Mouse (Mus musculus) left cerebral cortex, postnatal 4 days (tissue): ENCODE measurements at regions not wholly inside any gene's neighbourhood (a gene's known extent, or its start where the extent isn't known, plus 50 kb on each side); places are given as distances from the start of the nearest gene placed in this dataset.

Experiments used
- DNase-seq: peaks from one replicate; pipeline ENCODE4 v3.0.0-alpha.2; 2022
- intact Hi-C: fragments of 180-260 bp; cut with DNase I; formaldehyde crosslinking; loops from one replicate; pipeline ENCODE4 v1.15.1; 2025

DNA sequence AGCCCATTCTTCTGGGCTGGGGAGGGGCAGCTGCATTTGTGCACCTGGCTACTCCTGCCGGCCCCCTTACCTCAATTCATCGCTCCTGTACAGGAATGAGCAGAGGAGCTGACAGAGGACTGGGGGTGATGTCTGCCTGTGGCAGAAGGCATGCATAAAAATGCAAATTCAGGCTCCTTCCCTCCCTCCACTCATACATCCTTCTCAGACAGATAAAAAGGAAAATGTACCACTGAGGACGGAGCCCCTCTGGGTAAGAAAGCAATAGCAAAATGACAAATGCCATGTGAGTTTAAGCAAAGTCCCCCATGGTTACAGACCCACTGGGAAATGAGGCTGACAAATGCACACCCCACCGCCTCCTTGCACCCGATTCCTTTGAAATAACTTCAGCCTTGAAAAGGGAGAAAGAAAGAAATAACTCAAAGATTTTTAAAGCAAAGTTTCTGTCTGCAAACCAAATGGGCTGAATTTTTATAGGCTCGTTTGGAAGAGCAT is 161.1 kb upstream of the Vstm2b start:
- no peak for DNase-seq
- intact Hi-C loops = no loop called here

DNA sequence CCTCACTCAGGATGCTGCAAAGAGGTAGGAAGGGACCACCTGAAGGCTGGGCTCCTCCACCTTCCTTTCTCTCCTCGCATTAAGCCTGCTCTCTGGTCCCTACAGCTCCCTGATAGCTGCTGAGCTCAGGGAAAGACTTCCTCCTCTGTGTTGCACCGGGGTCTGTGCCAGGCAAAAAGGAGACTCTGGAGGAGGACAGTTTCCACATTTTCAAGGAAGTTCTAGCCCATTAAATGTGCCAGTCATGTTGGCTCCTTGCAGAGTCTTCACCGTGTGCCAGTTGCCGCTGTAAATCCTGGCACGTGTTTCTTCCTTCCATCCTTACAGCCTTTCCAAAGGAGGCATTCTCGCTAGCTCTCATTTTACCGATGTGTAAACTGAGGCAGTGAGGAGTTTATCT is 160.6 kb upstream of the Vstm2b start:
- DNase-seq = no peak
- intact Hi-C loops = no loop called here

DNA sequence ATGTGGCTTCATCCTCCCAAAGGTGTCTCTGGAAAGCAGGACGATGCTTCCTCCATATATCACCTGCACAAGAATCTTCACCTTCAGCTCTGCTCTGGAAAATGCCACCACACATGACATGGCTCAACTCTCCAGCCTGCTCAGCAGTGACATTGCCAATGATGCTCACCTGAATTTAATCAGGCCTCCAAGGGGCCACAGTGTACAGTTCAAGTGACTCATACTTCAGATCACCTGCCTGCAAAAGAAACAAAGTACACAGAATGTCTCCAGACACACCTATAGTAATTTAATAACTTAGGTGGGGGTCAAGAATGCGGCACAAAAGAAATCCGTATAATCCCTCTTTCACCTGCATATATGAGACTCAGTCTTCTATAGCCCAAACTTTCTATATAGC is 160.0 kb upstream of the Vstm2b start:
- intact Hi-C loops = no loop called here
- no peak for DNase-seq

GRCm38 (mm10) chr7:40742553-40743151 is 155.5 kb upstream of the Vstm2b start:
- peak; percentile 29 for DNase-seq

DNA sequence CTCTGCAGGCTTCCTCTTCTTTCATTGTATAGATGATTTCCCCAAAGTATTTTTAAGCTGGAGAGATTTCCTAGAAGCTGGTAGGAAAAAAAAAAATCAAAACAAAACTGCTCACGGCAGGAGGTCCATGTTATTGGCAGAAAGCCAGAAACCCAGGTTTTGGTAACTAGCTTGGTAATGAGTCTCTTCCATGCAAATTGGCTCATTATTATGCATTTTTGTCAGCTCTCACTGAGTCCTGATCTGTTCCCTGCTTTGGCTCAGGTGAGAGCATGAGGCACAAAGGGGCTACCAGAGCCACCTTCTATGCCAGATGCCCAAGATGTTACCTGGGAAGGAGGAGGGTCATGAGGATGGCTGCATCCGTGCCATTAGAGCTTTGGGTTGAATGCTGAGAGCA is 146.3 kb upstream of the Vstm2b start:
- intact Hi-C loops = no loop called here
- peak; percentile 45 for DNase-seq

More at GRCm38 (mm10) chr7:40742553-40743151, 155.5 kb upstream of the Vstm2b start:
- intact Hi-C loops = no loop called here

- intact Hi-C loops = no loop called here
- DNase-seq = no peak
Observed at GRCm38 (mm10) chr7:40752195-40752594, 145.9 kb upstream of the Vstm2b start.

DNA sequence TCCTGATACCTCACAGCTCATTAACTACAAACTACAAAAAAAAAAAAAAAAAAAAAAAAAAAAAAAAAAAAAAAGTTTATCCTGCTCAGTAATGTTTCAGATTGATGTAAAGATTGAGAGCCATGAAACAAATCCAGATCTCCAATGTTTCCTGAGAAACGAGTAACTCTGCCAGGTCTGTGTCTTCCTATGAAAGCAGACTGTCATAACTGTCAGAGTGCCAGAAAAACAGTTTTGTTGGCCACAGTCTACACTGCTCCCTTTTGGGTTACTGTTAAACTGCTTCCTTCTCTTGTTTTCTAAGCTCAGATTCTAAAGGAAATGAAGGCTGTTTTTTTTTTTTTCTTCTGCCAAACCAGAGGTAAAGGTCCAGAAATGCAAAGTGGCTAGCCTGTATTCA is 144.6 kb upstream of the Vstm2b start:
- intact Hi-C loops = no loop called here
- no peak for DNase-seq

GRCm38 (mm10) chr7:40762520-40762919 is 135.6 kb upstream of the Vstm2b start:
- intact Hi-C loops = no loop called here
- DNase-seq = peak; percentile 69

DNA sequence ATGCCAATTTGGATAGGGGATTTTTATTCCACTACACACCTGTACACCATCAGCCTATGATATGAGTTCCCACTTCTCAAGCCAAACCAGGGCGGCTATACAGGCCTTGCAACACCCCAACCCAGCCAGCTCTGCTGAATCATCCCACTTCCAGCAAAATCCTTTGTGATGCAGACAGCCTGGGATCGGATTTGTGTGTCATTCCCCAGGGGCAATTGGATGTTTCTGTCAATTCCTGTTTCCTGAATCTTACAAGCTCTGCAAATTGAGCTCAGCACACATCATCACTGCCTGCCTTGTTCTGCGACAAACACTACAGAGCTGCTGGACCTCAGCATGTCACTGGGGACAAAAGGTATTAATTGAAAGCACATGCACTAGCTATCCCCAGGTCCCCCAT is 132.0 kb upstream of the Vstm2b start:
- DNase-seq = no peak
- intact Hi-C loops = no loop called here

GRCm38 (mm10) chr7:40776220-40776619 is 121.9 kb upstream of the Vstm2b start:
- DNase-seq = no peak
- intact Hi-C loops = no loop called here

- intact Hi-C loops = no loop called here
- no peak for DNase-seq
Observed at GRCm38 (mm10) chr7:40784906-40785305, 113.2 kb upstream of the Vstm2b start.

GRCm38 (mm10) chr7:40786758-40787157 is 111.4 kb upstream of the Vstm2b start:
- intact Hi-C loops = no loop called here
- DNase-seq = no peak

DNA sequence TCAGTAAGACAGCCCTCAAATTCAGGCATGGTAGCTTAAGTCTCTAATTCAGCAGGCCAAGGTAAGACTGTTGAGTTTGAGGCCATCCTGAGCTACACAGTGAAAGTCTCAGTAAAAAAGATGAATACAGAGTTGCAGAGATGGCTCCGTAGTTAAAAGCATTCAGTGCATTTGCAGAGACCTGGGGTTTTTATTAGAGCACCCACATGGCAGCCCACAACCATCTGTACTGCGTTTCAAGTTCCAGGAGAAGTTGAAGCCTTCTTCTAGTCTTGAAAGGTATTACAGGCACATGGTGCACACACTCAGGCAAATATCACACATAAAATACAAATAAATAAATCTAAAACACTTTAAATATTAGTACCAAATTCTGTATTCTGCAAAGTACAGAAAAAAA is 109.6 kb upstream of the Vstm2b start:
- intact Hi-C loops = no loop called here
- no peak for DNase-seq

- DNase-seq = peak; percentile 80
- intact Hi-C loops = no loop called here
Observed at GRCm38 (mm10) chr7:40794458-40795207, 103.5 kb upstream of the Vstm2b start.

GRCm38 (mm10) chr7:40799794-40800193 is 98.3 kb upstream of the Vstm2b start:
- no peak for DNase-seq
- intact Hi-C loops = no loop called here

DNA sequence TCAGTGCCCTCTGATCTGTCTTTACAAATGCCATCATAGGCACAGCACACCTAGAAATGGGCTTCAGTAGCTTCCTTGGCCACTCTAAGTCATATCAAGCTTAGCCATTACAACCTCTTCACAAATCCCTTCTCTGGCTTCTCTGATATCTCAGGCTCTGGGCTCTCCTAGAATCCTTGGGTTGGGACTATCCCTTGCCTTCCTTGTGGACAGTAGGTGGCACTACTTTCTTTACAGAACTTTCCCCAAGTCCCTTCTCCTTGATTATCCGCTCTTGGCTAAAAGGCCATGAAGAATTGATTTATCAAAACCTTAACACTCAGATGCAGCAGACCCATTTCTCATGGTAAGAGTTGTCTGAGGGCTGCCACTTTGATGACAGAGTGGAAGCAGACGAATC is 96.8 kb upstream of the Vstm2b start:
- intact Hi-C loops = no loop called here
- no peak for DNase-seq

GRCm38 (mm10) chr7:40805211-40805610 is 92.9 kb upstream of the Vstm2b start:
- DNase-seq = no peak
- intact Hi-C loops = no loop called here

- no peak for DNase-seq
- intact Hi-C loops = no loop called here
Observed at GRCm38 (mm10) chr7:40805866-40806265, 92.3 kb upstream of the Vstm2b start.

GRCm38 (mm10) chr7:40812952-40813351 is 85.2 kb upstream of the Vstm2b start:
- DNase-seq = no peak
- intact Hi-C loops = no loop called here

- intact Hi-C loops = no loop called here
- peak; percentile 70 for DNase-seq
Observed at GRCm38 (mm10) chr7:40825141-40825742, 72.9 kb upstream of the Vstm2b start.

DNA sequence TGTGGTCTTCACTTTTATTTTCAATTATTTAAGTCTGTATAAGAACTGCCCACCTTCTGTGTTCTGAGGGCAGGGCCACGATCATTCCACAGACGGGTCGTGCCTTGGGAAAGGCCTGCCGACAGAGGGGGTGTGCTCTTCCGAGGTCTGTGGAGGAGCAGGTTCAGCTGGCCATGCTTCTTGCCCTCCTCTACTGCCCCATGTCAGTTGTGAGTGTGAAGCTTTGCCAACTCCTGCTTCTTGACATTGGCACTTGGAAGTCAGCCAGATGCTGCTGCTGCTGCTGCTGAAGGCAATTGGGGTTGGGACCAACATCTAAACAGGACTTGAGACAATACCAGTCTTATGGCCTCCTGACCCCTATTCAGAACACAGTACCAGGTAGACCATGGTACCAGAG is 68.6 kb upstream of the Vstm2b start:
- DNase-seq = peak; percentile 24
- intact Hi-C loops = no loop called here

- DNase-seq = no peak
- intact Hi-C loops = no loop called here
Observed at GRCm38 (mm10) chr7:40831583-40831982, 66.5 kb upstream of the Vstm2b start.
